Mouse (Mus musculus) bone marrow macrophage, adult 2 months (primary cell): ENCODE measurements around the gene H6pd.

Source experiments
- CTCF ChIP-seq: IDR thresholded peaks from 2 replicates; pipeline ENCODE4 v1.5.1; 2012; ENCODE audit warnings: low read depth, mild to moderate bottlenecking, low read length, moderate library complexity
- POLR2A ChIP-seq: IDR thresholded peaks from 2 replicates; pipeline ENCODE4 v1.6.1; 2012; ENCODE audit warnings: mild to moderate bottlenecking, low read depth, low read length, borderline replicate concordance

GRCm38 (mm10) chr4:149958566-149958965 is 50.3 kb downstream of the H6pd start:
- TF ChIP-seq POLR2A (no peak), CTCF (no peak)
